Mouse (Mus musculus): ENCODE results near the gene Vmn2r5. TPM values are rescaled to one million over a fixed set of nuclear protein-coding genes. Genes with fewer than 3 reads are reported as not detected.
"Not testable (repeated sequence)": the region's sequence is repeated elsewhere in the genome, so short reads cannot be mapped to it uniquely, and the experiment has no call there.

The Vmn2r5 gene
- polyA plus RNA-seq (2016; fragmentation: Nextera tagmentation; extraction: Ambion mirVana): not detected in 2 replicates

- not testable (repeated sequence) for H3K4me1 ChIP-seq; H3K36me3 ChIP-seq; H3K4me3 ChIP-seq; H3K27ac ChIP-seq; H3K9me3 ChIP-seq (replicated peaks); DNase-seq (ENCODE audit: low spot score); H3K27me3 ChIP-seq (ENCODE audit: low read depth, poor library complexity, severe bottlenecking)
- 100% methylated on average over 1 of the region's 2 CpGs for WGBS
Observed at GRCm38 (mm10) chr3:64509742-64510141, at the start of gene Vmn2r5. Gene Vmn2r5, minus strand, starts transcription at chr3:64509842.

- H3K9me3 ChIP-seq (replicated peaks); H3K27ac ChIP-seq; H3K4me1 ChIP-seq; DNase-seq (ENCODE audit: low spot score); H3K27me3 ChIP-seq (ENCODE audit: low read depth, poor library complexity, severe bottlenecking); H3K36me3 ChIP-seq; H3K4me3 ChIP-seq: not testable (repeated sequence)
- 88% methylated on average over 1 of the region's 1 CpGs for WGBS
Observed at GRCm38 (mm10) chr3:64523585-64523984, 13.9 kb upstream of the Vmn2r5 start.

Other genes starting within 250 kb of the Vmn2r5 start
- not detected in 2 replicates for gene Vmn2r3, start 220.1 kb downstream of the Vmn2r5 start, polyA plus RNA-seq (2016; fragmentation: Nextera tagmentation; extraction: Ambion mirVana)
- not detected in 2 replicates for gene Vmn2r4, start 94.5 kb downstream of the Vmn2r5 start, polyA plus RNA-seq (2016; fragmentation: Nextera tagmentation; extraction: Ambion mirVana)
- not detected in 2 replicates for gene Vmn2r6, start 56.0 kb upstream of the Vmn2r5 start, polyA plus RNA-seq (2016; fragmentation: Nextera tagmentation; extraction: Ambion mirVana)

Measured in limb, embryonic 10.5 days (tissue).